11 mouse cellular contexts compared by ENCODE assay signal in the genomic region with DNA sequence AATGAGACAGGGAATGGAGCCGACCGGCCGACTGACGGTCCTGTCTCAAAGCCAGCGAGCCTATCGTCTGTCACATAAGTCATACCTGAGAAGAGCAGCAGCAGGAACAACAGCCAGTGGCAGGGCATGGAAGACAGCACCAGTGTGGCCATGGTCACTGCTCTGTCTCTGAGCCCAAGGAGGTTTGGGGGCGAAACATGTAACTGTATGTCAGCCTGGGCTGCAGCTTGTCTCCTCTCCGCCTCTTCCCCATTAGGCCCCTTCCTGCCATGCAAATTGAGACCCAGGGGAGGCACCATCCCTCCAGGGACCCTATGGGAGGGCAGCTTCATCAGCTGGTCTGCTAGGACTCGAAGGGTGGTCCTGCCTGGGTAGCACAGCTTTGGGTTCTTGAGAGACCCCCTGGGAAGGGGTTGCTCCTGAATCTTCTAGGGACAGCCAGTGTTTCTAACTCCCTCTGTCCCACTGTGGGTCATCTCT. TPM values are rescaled to one million over a fixed set of nuclear protein-coding genes. Genes with fewer than 3 reads are reported as not detected.
DNase-seq lines count a peak whose midpoint lies in the region; ATAC-seq lines count a peak whose summit lies in the region.
"Had no signal": no experiment of that assay in that cellular context is flagged by ENCODE, and none has a peak within 500 bp of the region (broad histone marks: within the 10 kb centered on the region; RNA-seq: fewer than 3 reads in every experiment).

Gene Cd79b, minus strand, starts transcription at position 430 of the 480 bp plus-strand sequence.

- DNase-seq in forebrain, embryonic 10.5 days (ENCODE audit: extremely low spot score, low spot score), result no peak
- DNase-seq in thymus, postnatal 0 days (ENCODE audit: low spot score), result peak; percentile 37
- no peak for DNase-seq in thymus, adult 18-20 months
- no peak for DNase-seq in frontal cortex, postnatal 10 days (ENCODE audit: low spot score in 2 of 2)
- no peak for DNase-seq in layer of hippocampus, postnatal 10 days (ENCODE audit: low spot score in 2 of 2)
- no peak for DNase-seq in left cerebral cortex, postnatal 14 days (ENCODE audit: low spot score in 2 of 2)
- DNase-seq: cerebellum, postnatal 10 days had no signal

- no peaks in the 10 kb centered on the region for H3K36me3 ChIP-seq in forebrain, embryonic 10.5 days (replicated peaks)
- H3K36me3 ChIP-seq in forebrain, embryonic 12.5 days (replicated peaks), result no peaks in the 10 kb centered on the region
- no peaks in the 10 kb centered on the region for H3K36me3 ChIP-seq in macrophage (ENCODE audit: inconsistent target)
- H3K36me3 ChIP-seq: neural tube, embryonic 15.5 days had no signal

- WGBS in forebrain, embryonic 10.5 days, result 75% methylated on average over 9 of the region's 9 CpGs
- WGBS in forebrain, embryonic 12.5 days, result 87% methylated on average over 9 of the region's 9 CpGs
- 31% methylated on average over 9 of the region's 9 CpGs for WGBS in macrophage (ENCODE audit: missing documents)

- no peak for ATAC-seq in forebrain, embryonic 12.5 days (ENCODE audit: low FRiP score)
- ATAC-seq: forebrain, embryonic 16.5 days had no signal

- H3K4me1 ChIP-seq in forebrain, embryonic 10.5 days, result peaks cover 44% of the 10 kb centered on the region
- no peaks in the 10 kb centered on the region for H3K4me1 ChIP-seq in forebrain, embryonic 12.5 days
- H3K4me1 ChIP-seq: neural tube, embryonic 15.5 days had no signal

- H3K27me3 ChIP-seq in forebrain, embryonic 10.5 days (ENCODE audit: poor library complexity, severe bottlenecking), result no peaks in the 10 kb centered on the region
- H3K27me3 ChIP-seq in forebrain, embryonic 12.5 days, result no peaks in the 10 kb centered on the region
- H3K27me3 ChIP-seq: neural tube, embryonic 15.5 days had no signal

- no peak within 1 kb of the TSS for H3K4me3 ChIP-seq in forebrain, embryonic 10.5 days
- no peak within 1 kb of the TSS for H3K4me3 ChIP-seq in forebrain, embryonic 12.5 days (replicated peaks)
- H3K4me3 ChIP-seq in macrophage (ENCODE audit: inconsistent target), result peak within 1 kb of the TSS; percentile 0; the same call in 1 of the 2 replicates
- H3K4me3 ChIP-seq: neural tube, embryonic 15.5 days had no signal

- H3K4me2 ChIP-seq in forebrain, embryonic 12.5 days, result no peak within 1 kb of the TSS
- H3K4me2 ChIP-seq: neural tube, embryonic 15.5 days had no signal

- peak within 1 kb of the TSS; percentile 51; the same call in 1 of the 2 replicates for H3K27ac ChIP-seq in forebrain, embryonic 10.5 days
- H3K27ac ChIP-seq in forebrain, embryonic 12.5 days, result no peak within 1 kb of the TSS
- H3K27ac ChIP-seq in macrophage, result no peak within 1 kb of the TSS
- H3K27ac ChIP-seq: neural tube, embryonic 15.5 days had no signal

- no peaks in the 10 kb centered on the region for H3K9me3 ChIP-seq in forebrain, embryonic 10.5 days
- H3K9me3 ChIP-seq in forebrain, embryonic 12.5 days, result no peaks in the 10 kb centered on the region
- H3K9me3 ChIP-seq: neural tube, embryonic 15.5 days had no signal

- intact Hi-C loops in left cerebral cortex, postnatal 14 days (cut with DNase I), result no loop called here

- H3K79me2 ChIP-seq in macrophage (ENCODE audit: inconsistent target), result no peaks in the 10 kb centered on the region

- no peak within 1 kb of the TSS for H3K9ac ChIP-seq in forebrain, embryonic 12.5 days
- H3K9ac ChIP-seq: neural tube, embryonic 15.5 days had no signal

RNA-seq across cellular contexts. Expression of gene Cd79b, which starts in this region (rescaled TPM):
- 0.82 and 1.2 TPM in 2 replicates for polyA plus RNA-seq in forebrain, embryonic 10.5 days (2016; fragmentation: Nextera tagmentation; extraction: Ambion mirVana)
- 0.74 and 0.88 TPM in 2 replicates for polyA plus RNA-seq in forebrain, embryonic 12.5 days (2016; fragmentation: Nextera tagmentation; extraction: Ambion mirVana)
- 38.5 and 39.6 TPM in 2 replicates for polyA plus RNA-seq in thymus, postnatal 0 days (2015; fragmentation: Nextera tagmentation; extraction: Ambion mirVana)
- 1 to 10 TPM in 1 of 26 experiments, under 1 TPM in 4, not detected in 21; 0.42 to 1.1 (median 0.64) TPM for total RNA-seq in macrophage (2018; cell fraction: chromatin; rRNA removed)
- total RNA-seq in macrophage (2018; cell fraction: cytosol; rRNA removed), result 1 to 10 TPM; 1.8 to 9.4 (median 3.6) TPM
- total RNA-seq in macrophage (2018; cell fraction: nucleus; rRNA removed), result 1 to 10 TPM in 22 of 26 experiments, under 1 TPM in 3, not detected in 1; 0.53 to 5.3 (median 2.1) TPM
- polyA plus RNA-seq in macrophage (2018), result 1.9 to 4.4 TPM (median 2.9 TPM) in 3 replicates
- under 1 TPM; 0.38 to 0.59 TPM for total RNA-seq in layer of hippocampus, postnatal 10 days (2021)
- total RNA-seq in left cerebral cortex, postnatal 14 days (2021), result not detected
